Mouse (Mus musculus) forebrain, postnatal 0 days (tissue): ENCODE results near the gene Psd. TPM values are rescaled to one million over a fixed set of nuclear protein-coding genes. Genes with fewer than 3 reads are reported as not detected.

Experiments
- ATAC-seq: fragments of 200-750 bp; cut with Nextera tagmentation; 2 replicates; pipeline ENCODE4 v1.8.0; 2017; ENCODE audit warnings: mild to moderate bottlenecking, moderate library complexity
- DNase-seq: peaks from one replicate; pipeline ENCODE4 v3.0.0-alpha.2; 2015
- H3K27ac ChIP-seq: fragments of 300-500 bp; sonication (generic); 2 replicates; pipeline ENCODE4 v1.5.1; 2014; ENCODE audit warnings: low read depth, mild to moderate bottlenecking, antibody characterized with exemption, low read length, moderate library complexity, mixed read lengths
- H3K27me3 ChIP-seq: fragments of 300-500 bp; sonication (generic); 2 replicates; pipeline ENCODE4 v1.6.1; 2014; ENCODE audit warnings: mild to moderate bottlenecking, low read length, mixed read lengths; ENCODE audit not compliant: insufficient read depth
- H3K36me3 ChIP-seq: fragments of 300-500 bp; sonication (generic); 2 replicates; pipeline ENCODE4 v1.6.1; 2014; ENCODE audit warnings: mild to moderate bottlenecking, moderate library complexity; ENCODE audit not compliant: insufficient read depth
- H3K4me1 ChIP-seq: fragments of 300-500 bp; sonication (generic); 2 replicates; pipeline ENCODE4 v1.6.1; 2014; ENCODE audit warnings: antibody characterized with exemption; ENCODE audit not compliant: insufficient read depth
- H3K4me2 ChIP-seq: fragments of 300-500 bp; sonication (generic); 2 replicates; pipeline ENCODE4 v1.6.1; 2014; ENCODE audit warnings: low read depth, mild to moderate bottlenecking, moderate library complexity
- H3K4me3 ChIP-seq: fragments of 300-500 bp; sonication (generic); 2 replicates; pipeline ENCODE4 v1.5.1; 2014; ENCODE audit warnings: low read depth, low read length, mixed read lengths
- H3K9ac ChIP-seq: fragments of 300-500 bp; sonication (generic); 2 replicates; pipeline ENCODE4 v1.6.1; 2014; ENCODE audit warnings: mild to moderate bottlenecking
- H3K9me3 ChIP-seq: fragments of 300-500 bp; sonication (generic); 2 replicates; pipeline ENCODE4 v1.6.1; 2016; ENCODE audit warnings: low read length
- CTCF ChIP-seq: sonication (generic); IDR thresholded peaks from 2 replicates; pipeline ENCODE4 v1.5.1; 2016; ENCODE audit warnings: antibody characterized with exemption, control low read depth, low read depth
- WGBS: fragments of 180-500 bp; shearing (Covaris S2); extraction: QIAGEN DNeasy Blood & Tissue Kit; methylation state at CpG from one replicate; pipeline ENCODE4 v1.1.7; 2014; 5-methylcytosine and 5-hydroxymethylcytosine counted together
- polyA plus RNA-seq: library from polyadenylated mRNA; unstranded; fragments of >200 nt; fragmentation: Nextera tagmentation; extraction: Ambion mirVana; gene quantifications from 2 replicates; pipeline ENCODE4 v1.2.1, GENCODE M21; 2015
- total RNA-seq: library from RNA; depleted of rRNA; stranded (reverse); fragments of >200 nt; gene quantifications from 2 replicates; pipeline ENCODE4 v1.2.3, GENCODE M21; 2014; rRNA removed

The Psd gene
- total RNA-seq: 395 and 483 TPM in 2 replicates
- 158 and 178 TPM in 2 replicates for polyA plus RNA-seq

DNA sequence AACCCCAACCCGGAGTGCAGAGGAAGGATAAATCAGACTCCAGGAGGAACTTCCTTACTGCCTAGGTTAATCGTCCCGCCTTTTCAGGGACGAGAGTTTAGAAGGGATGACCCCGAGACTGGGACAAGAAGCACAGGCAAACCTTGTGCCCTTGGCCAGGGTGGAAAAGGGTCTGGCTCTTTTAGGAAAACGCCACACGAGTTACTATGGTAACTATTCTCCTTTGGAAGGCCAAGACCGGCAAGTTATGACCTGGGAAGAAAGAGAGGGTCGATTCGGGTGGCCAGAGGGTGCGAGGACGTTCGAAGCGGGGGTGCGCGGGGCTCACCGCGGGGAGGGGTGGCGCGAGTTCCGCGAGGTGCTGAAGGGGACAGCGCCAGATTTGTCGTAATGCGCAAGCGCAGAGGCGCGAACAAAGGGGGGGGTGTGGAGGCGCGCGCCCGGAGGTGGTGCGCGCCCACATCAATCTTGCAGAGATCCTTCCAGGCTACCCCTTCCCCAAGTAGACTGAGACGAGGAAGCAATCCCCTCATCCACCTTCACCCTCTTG lies at the start of gene Psd:
Psd (minus strand) TSS at position 401 of the 550 bp plus-strand sequence.
- TF ChIP-seq CTCF: no peak
- Histone ChIP-seq H3K4me1 (peaks cover 12% of the 10 kb centered on the region), H3K4me3 (peak within 1 kb of the TSS; percentile 69), H3K9ac (peak within 1 kb of the TSS; percentile 74), H3K4me2 (peak within 1 kb of the TSS; percentile 95), H3K36me3 (peaks cover 28% of the 10 kb centered on the region), H3K27ac (peak within 1 kb of the TSS; percentile 97), H3K9me3 (no peaks in the 10 kb centered on the region), H3K27me3 (no peaks in the 10 kb centered on the region)
- DNase-seq: peak; percentile 93
- under 1% methylated on average over 35 of the region's 35 CpGs for WGBS
- peak; percentile 14 for ATAC-seq

DNA sequence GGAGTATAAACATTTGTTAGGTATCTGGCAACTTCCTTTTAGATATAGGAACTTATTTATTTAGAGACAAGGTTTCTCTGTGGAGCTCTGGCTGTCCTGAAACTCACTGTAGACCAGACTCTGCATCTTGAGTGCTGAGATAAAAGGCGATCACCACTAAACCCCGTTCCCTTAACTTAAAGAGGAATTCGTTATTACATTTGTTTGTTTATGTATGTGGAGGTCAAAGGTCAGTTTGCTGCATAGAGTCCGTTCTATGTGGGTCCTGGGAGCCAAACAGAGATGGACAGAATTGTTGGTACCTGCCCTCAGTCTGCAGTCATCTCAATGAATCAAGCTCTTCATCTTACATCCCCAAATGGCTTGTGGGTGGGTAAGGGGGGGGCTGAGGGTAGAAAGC lies 48.9 kb upstream of the Psd start:
- DNase-seq: no peak
- no peak overlapping the region for H3K4me2 ChIP-seq
- peaks cover 49% of the 10 kb centered on the region for H3K36me3 ChIP-seq
- WGBS: 52% methylated on average over 4 of the region's 4 CpGs
- no peak overlapping the region for H3K4me3 ChIP-seq
- no peak overlapping the region for H3K27ac ChIP-seq
- no peaks in the 10 kb centered on the region for H3K9me3 ChIP-seq
- H3K27me3 ChIP-seq: no peaks in the 10 kb centered on the region
- no peaks in the 10 kb centered on the region for H3K4me1 ChIP-seq
- TF ChIP-seq CTCF: no peak
- ATAC-seq: no peak
- H3K9ac ChIP-seq: no peak overlapping the region

DNA sequence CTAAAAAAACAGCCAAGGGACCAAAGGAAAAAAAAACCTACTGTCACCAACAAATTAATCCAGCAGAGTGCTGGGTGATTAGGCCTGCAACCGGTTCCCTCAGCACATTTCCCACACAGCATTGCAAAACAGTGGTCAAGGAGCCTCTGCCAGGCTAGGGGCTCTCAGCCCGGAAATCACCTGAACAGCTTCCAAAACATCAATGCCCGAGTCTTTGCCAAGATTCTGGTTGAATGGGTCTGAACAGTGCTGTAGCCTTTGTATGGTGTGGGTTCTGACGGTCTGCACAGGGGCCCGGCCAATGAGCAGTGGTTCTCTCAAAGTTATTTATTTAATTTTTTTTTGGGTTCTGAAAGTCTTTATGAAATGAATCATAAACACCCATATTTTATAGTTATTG lies 48.5 kb upstream of the Psd start:
- TF ChIP-seq CTCF: no peak

DNA sequence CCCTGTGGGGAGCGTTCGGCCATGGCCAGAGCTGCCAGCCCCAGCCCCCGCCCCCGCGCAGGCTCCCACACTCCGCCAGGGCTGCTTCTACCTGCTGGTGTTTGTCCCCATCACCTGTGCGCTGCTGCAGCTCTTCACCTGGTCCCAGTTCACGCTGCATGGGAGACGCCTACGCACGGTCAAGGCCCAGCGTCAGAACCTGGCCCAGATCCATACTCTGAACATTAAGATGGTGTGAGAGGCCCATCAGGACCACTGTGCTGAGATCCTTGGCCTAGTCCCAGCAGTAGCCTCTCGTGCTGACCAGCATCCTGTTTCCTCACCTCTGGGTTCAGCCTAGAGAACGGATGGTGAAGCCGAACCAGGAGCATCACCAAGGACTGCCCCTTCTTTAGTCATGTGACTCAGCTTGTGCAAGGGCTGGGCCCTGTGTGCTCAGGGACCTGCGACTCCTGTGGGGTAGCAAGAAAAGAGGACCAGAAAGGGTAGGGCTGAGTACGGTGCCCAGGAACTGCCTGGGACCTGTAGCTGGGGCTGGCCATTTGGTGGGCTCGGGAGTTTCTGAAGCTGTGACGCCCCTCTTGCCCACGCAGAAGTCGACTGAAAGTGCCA lies 47.6 kb upstream of the Psd start:
- Histone ChIP-seq H3K27ac (peak overlapping the region; percentile 48; the same call in 1 of the 2 replicates), H3K36me3 (peaks cover 36% of the 10 kb centered on the region), H3K4me3 (no peak overlapping the region), H3K9ac (no peak overlapping the region), H3K4me1 (no peaks in the 10 kb centered on the region), H3K27me3 (no peaks in the 10 kb centered on the region), H3K4me2 (no peak overlapping the region), H3K9me3 (no peaks in the 10 kb centered on the region)
- TF ChIP-seq CTCF: no peak
- DNase-seq (no peak), ATAC-seq (no peak)
- 48% methylated on average over 21 of the region's 21 CpGs for WGBS

More for the DNA sequence above, 48.5 kb upstream of the Psd start:
- H3K9ac ChIP-seq: no peak overlapping the region
- H3K4me1 ChIP-seq: no peaks in the 10 kb centered on the region
- ATAC-seq (peak; percentile 53), DNase-seq (peak; percentile 61)
- H3K4me3 ChIP-seq: no peak overlapping the region
- H3K27me3 ChIP-seq: no peaks in the 10 kb centered on the region
- H3K27ac ChIP-seq: no peak overlapping the region
- peaks cover 45% of the 10 kb centered on the region for H3K36me3 ChIP-seq
- WGBS: 28% methylated on average over 5 of the region's 5 CpGs
- H3K9me3 ChIP-seq: no peaks in the 10 kb centered on the region
- no peak overlapping the region for H3K4me2 ChIP-seq

DNA sequence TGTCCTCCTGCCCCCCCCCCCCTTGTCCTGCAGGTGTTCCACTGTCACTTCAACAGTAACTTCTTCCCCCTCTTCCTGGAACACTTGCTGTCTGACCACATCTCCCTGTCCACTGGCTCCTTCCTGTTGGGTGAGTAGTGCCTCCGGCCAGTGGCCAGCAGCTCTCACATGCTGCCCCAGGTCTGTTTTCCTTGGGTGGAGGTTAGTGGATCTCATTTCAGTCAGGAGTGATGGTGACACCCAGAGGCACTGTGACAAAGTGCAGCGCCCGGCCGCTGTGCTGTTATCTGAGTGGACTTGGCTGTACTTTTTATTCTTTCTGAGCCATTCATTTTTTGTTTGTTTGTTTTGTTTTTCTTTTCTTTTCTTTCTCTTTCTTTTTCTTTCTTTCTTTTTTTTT lies 42.2 kb upstream of the Psd start:
- H3K27ac ChIP-seq: no peak overlapping the region
- no peak overlapping the region for H3K4me3 ChIP-seq
- peak; percentile 74 for ATAC-seq
- H3K4me2 ChIP-seq: no peak overlapping the region
- DNase-seq: no peak
- H3K36me3 ChIP-seq: 0 out of 2 replicates have a peak, but pooled peaks cover 4% of the 10 kb centered on the region
- peak; percentile 65 for TF ChIP-seq CTCF
- H3K9me3 ChIP-seq: no peaks in the 10 kb centered on the region
- 19% methylated on average over 4 of the region's 4 CpGs for WGBS
- H3K9ac ChIP-seq: no peak overlapping the region
- H3K4me1 ChIP-seq: no peaks in the 10 kb centered on the region
- H3K27me3 ChIP-seq: no peaks in the 10 kb centered on the region

DNA sequence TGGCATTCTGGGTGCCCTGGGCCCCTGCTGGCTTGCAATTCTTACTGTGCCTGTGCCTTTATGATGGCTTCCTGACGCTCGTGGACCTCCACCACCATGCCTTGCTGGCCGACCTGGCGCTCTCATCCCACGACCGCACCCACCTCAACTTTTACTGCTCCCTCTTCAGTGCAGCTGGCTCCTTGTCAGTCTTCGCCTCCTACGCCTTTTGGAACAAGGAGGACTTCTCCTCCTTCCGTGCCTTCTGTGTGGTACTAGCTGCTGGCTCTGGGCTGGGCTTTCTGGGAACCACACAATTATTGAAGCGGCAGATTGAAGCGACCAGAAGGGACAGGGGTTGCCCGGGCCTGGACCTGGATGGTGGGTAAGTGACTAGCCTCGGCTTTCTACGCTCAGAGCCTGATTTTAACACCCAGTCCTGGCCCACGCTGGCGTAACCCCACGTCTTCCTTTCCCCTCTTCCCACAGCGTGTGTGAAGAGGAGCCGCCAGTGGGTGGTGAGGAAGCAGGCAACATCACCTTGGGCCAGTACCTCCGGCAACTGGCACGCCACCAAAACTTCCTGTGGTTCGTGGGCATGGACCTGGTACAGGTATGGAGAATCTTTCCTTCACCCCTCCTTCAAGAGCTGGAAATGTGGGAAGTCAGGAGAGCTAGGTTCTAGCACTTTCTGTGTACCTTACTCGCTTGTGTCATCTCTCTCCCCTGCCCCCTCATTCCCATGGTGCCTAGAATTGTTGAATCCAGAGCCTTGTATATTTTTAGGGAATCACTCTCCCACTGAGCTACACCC lies 41.0 kb upstream of the Psd start:
- TF ChIP-seq CTCF: no peak

More for the DNA sequence above, 41.0 kb upstream of the Psd start:
- no peak for DNase-seq
- ATAC-seq: no peak
- H3K4me1 ChIP-seq: no peaks in the 10 kb centered on the region
- H3K36me3 ChIP-seq: 0 out of 2 replicates have a peak, but pooled peaks cover 4% of the 10 kb centered on the region
- H3K9me3 ChIP-seq: no peaks in the 10 kb centered on the region
- H3K27ac ChIP-seq: no peak overlapping the region
- no peak overlapping the region for H3K4me2 ChIP-seq
- H3K4me3 ChIP-seq: no peak overlapping the region
- no peaks in the 10 kb centered on the region for H3K27me3 ChIP-seq
- no peak overlapping the region for H3K9ac ChIP-seq
- 88% methylated on average over 23 of the region's 23 CpGs for WGBS
